Mouse (Mus musculus) intestine, postnatal 0 days (tissue): ENCODE measurements around the gene Rhbg. TPM values are rescaled to one million over a fixed set of nuclear protein-coding genes. Genes with fewer than 3 reads are reported as not detected.

Experiments used
- ATAC-seq: fragments of 200-750 bp; cut with Nextera tagmentation; 2 replicates; pipeline ENCODE4 v1.8.0; 2017; ENCODE audit warnings: mild to moderate bottlenecking, moderate TSS enrichment, moderate library complexity
- H3K27ac ChIP-seq: fragments of 300-500 bp; sonication (generic); 2 replicates; pipeline ENCODE4 v1.5.1; 2014; ENCODE audit warnings: mild to moderate bottlenecking, low read depth, low read length, moderate library complexity
- H3K27me3 ChIP-seq: fragments of 300-500 bp; sonication (generic); replicated peaks from 2 replicates; pipeline ENCODE4 v1.6.1; 2014; ENCODE audit warnings: low read length, mixed read lengths; ENCODE audit not compliant: control insufficient read depth, insufficient read depth
- H3K36me3 ChIP-seq: fragments of 300-500 bp; sonication (generic); 2 replicates; pipeline ENCODE4 v1.6.1; 2014; ENCODE audit warnings: mild to moderate bottlenecking, moderate library complexity; ENCODE audit not compliant: control insufficient read depth, insufficient read depth
- H3K4me1 ChIP-seq: fragments of 300-500 bp; sonication (generic); replicated peaks from 2 replicates; pipeline ENCODE4 v1.6.1; 2014; ENCODE audit warnings: antibody characterized with exemption, low read length, mixed read lengths; ENCODE audit not compliant: control insufficient read depth, insufficient read depth
- H3K4me2 ChIP-seq: fragments of 300-500 bp; sonication (generic); replicated peaks from 2 replicates; pipeline ENCODE4 v1.6.1; 2014; ENCODE audit warnings: low read depth, mild to moderate bottlenecking, moderate library complexity
- H3K4me3 ChIP-seq: fragments of 300-500 bp; sonication (generic); 2 replicates; pipeline ENCODE4 v1.5.1; 2014; ENCODE audit warnings: low read depth, low read length
- H3K9ac ChIP-seq: fragments of 300-500 bp; sonication (generic); 2 replicates; pipeline ENCODE4 v1.6.1; 2014; ENCODE audit warnings: mild to moderate bottlenecking, low read depth, low read length
- H3K9me3 ChIP-seq: fragments of 300-500 bp; sonication (generic); 2 replicates; pipeline ENCODE4 v1.6.1; 2016; ENCODE audit warnings: mixed run types; ENCODE audit not compliant: control insufficient read depth
- CTCF ChIP-seq: sonication (generic); IDR thresholded peaks from 2 replicates; pipeline ENCODE4 v1.5.1; 2016; ENCODE audit warnings: low read depth, mild to moderate bottlenecking, control low read depth, antibody characterized with exemption, moderate library complexity
- WGBS: fragments of 180-500 bp; shearing (Covaris S2); extraction: QIAGEN DNeasy Blood & Tissue Kit; methylation state at CpG from one replicate; pipeline ENCODE4 v1.1.7; 2014; 5-methylcytosine and 5-hydroxymethylcytosine counted together
- polyA plus RNA-seq: library from polyadenylated mRNA; unstranded; fragments of >200 nt; fragmentation: Nextera tagmentation; extraction: Ambion mirVana; gene quantifications from 2 replicates; pipeline ENCODE4 v1.2.1, GENCODE M21; 2015

Gene Rhbg
- polyA plus RNA-seq, 1 experiment from 2014 or later, result 0.65 TPM

DNA sequence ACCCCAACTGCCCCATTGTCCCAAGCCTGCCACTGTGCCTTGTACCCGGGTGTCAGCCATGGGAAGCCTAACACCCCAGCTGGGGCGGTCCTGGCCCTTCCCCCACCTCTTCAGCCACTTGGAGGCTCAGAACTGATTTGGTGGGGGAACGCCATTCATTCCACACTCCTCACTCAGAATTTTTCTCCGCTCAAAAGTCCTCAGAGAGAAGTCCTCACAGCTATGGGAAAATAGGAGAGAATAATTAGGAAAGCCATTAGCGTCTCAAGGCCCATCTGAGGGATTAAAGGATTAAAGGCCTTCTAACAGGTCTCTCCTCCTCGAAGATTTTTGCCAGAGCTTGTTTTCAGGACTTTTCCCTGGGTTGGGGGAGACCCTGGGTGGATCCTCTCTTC is 17.4 kb downstream of the Rhbg start:
- TF ChIP-seq CTCF, result no peak
- WGBS, result 43% methylated on average over 6 of the region's 6 CpGs

GRCm38 (mm10) chr3:88235616-88236015 is 18.9 kb downstream of the Rhbg start:
- Histone ChIP-seq H3K4me3 (no peak overlapping the region), H3K9me3 (no peaks in the 10 kb centered on the region), H3K27me3 (peaks cover 36% of the 10 kb centered on the region), H3K27ac (no peak overlapping the region), H3K36me3 (no peaks in the 10 kb centered on the region), H3K9ac (no peak overlapping the region), H3K4me2 (no peak overlapping the region), H3K4me1 (no peaks in the 10 kb centered on the region)
- no peak for ATAC-seq
- WGBS, result 73% methylated on average over 2 of the region's 2 CpGs
- no peak for TF ChIP-seq CTCF

More for the DNA sequence above, 17.4 kb downstream of the Rhbg start:
- Histone ChIP-seq H3K27me3 (peaks cover 51% of the 10 kb centered on the region), H3K4me1 (no peaks in the 10 kb centered on the region), H3K9ac (no peak overlapping the region), H3K9me3 (no peaks in the 10 kb centered on the region), H3K4me3 (no peak overlapping the region), H3K27ac (no peak overlapping the region), H3K36me3 (no peaks in the 10 kb centered on the region), H3K4me2 (no peak overlapping the region)
- ATAC-seq, result no peak

- Histone ChIP-seq H3K4me3 (no peak overlapping the region), H3K9ac (no peak overlapping the region), H3K4me1 (no peaks in the 10 kb centered on the region), H3K27ac (no peak overlapping the region), H3K4me2 (no peak overlapping the region), H3K36me3 (no peaks in the 10 kb centered on the region), H3K9me3 (no peaks in the 10 kb centered on the region), H3K27me3 (peaks cover 32% of the 10 kb centered on the region)
- no peak for ATAC-seq
- peak; percentile 63 for TF ChIP-seq CTCF
- WGBS, result 10% methylated on average over 3 of the region's 3 CpGs
Observed at GRCm38 (mm10) chr3:88235216-88235615, 19.3 kb downstream of the Rhbg start.

GRCm38 (mm10) chr3:88234041-88234440 is 20.5 kb downstream of the Rhbg start:
- TF ChIP-seq CTCF, result no peak
- ATAC-seq, result no peak
- 53% methylated on average over 8 of the region's 8 CpGs for WGBS

DNA sequence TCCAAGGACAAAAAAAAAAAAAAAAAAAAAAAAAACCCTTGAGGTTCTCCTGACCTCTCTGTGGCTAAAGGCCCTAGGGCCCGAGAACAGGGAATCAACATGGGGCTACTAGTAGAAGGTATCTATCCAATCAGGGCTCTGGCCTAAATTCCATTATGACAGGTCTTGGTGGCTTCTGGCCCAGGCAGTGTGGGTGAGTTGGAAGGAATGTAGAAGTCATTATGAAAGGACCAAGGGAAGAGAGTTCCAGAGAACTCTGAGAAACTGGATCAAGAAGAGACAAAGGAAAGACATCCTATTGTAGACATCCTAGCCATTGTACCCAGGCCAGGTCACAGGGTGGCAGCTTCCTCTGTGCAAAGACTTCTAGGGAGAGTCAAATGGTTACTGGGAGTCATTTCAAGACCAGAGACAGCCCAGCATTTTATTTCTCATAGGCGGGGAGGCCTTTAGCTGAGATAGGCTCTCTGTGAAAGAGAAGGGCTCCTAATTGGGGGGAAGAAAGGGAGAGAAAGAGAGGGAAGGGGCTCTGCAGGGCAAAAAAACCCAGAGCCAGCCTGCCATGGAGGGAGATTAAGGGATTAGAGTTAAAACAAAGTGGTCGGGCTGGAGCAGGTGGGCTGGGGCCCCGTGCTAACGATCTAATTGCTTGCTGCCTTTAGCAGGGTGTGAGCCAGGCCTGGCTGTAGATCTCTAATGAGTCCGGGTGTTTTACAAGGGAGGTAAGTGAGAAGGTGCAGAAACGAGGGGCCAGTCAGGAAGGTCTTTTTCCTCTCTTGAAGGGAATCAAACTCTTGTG is 21.5 kb downstream of the Rhbg start:
- Histone ChIP-seq H3K27me3 (peaks cover 19% of the 10 kb centered on the region), H3K4me1 (no peaks in the 10 kb centered on the region), H3K4me3 (no peak overlapping the region), H3K4me2 (no peak overlapping the region), H3K36me3 (no peaks in the 10 kb centered on the region), H3K9me3 (no peaks in the 10 kb centered on the region), H3K27ac (no peak overlapping the region), H3K9ac (no peak overlapping the region)
- WGBS, result 26% methylated on average over 7 of the region's 7 CpGs
- TF ChIP-seq CTCF, result no peak
- no peak for ATAC-seq

More at GRCm38 (mm10) chr3:88234041-88234440, 20.5 kb downstream of the Rhbg start:
- Histone ChIP-seq H3K4me1 (no peaks in the 10 kb centered on the region), H3K27ac (no peak overlapping the region), H3K27me3 (peaks cover 29% of the 10 kb centered on the region), H3K4me2 (no peak overlapping the region), H3K36me3 (no peaks in the 10 kb centered on the region), H3K4me3 (no peak overlapping the region), H3K9me3 (no peaks in the 10 kb centered on the region), H3K9ac (no peak overlapping the region)

- no peak for ATAC-seq
- no peaks in the 10 kb centered on the region for H3K36me3 ChIP-seq
- no peak for TF ChIP-seq CTCF
- H3K27ac ChIP-seq, result no peak overlapping the region
- H3K4me3 ChIP-seq, result no peak overlapping the region
- 61% methylated on average over 7 of the region's 7 CpGs for WGBS
- H3K9me3 ChIP-seq, result no peaks in the 10 kb centered on the region
- H3K4me2 ChIP-seq, result no peak overlapping the region
- no peaks in the 10 kb centered on the region for H3K4me1 ChIP-seq
- no peak overlapping the region for H3K9ac ChIP-seq
- H3K27me3 ChIP-seq, result peaks cover 18% of the 10 kb centered on the region
Observed at GRCm38 (mm10) chr3:88232301-88232702, 22.2 kb downstream of the Rhbg start.
